Mouse (Mus musculus) kidney, embryonic 14.5 days (tissue): ENCODE data around the gene Adat2. TPM values are rescaled to one million over a fixed set of nuclear protein-coding genes. Genes with fewer than 3 reads are reported as not detected.
A peak's percentile ranks its signal among the peaks of the same experiment; 100 is the strongest.

Experiments used
- ATAC-seq: fragments of 200-750 bp; cut with Nextera tagmentation; 2 replicates; pipeline ENCODE4 v1.8.0; 2017; ENCODE audit warnings: moderate number of reproducible peaks, mild to moderate bottlenecking, moderate TSS enrichment, moderate library complexity; ENCODE audit not compliant: low FRiP score, low TSS enrichment
- H3K27ac ChIP-seq: fragments of 300-500 bp; sonication (generic); 2 replicates; pipeline ENCODE4 v1.5.1; 2014; ENCODE audit warnings: low read depth, mild to moderate bottlenecking, low read length, moderate library complexity, mixed read lengths
- H3K27me3 ChIP-seq: fragments of 300-500 bp; sonication (generic); 2 replicates; pipeline ENCODE4 v1.6.1; 2014; ENCODE audit warnings: mild to moderate bottlenecking, low read length; ENCODE audit not compliant: control insufficient read depth, insufficient read depth
- H3K36me3 ChIP-seq: fragments of 300-500 bp; sonication (generic); 2 replicates; pipeline ENCODE4 v1.6.1; 2014; ENCODE audit warnings: low read length, mixed read lengths; ENCODE audit not compliant: control insufficient read depth, insufficient read depth
- H3K4me1 ChIP-seq: fragments of 300-500 bp; sonication (generic); 2 replicates; pipeline ENCODE4 v1.6.1; 2014; ENCODE audit warnings: low read length, mixed read lengths; ENCODE audit not compliant: control insufficient read depth, insufficient read depth
- H3K4me2 ChIP-seq: fragments of 300-500 bp; sonication (generic); replicated peaks from 2 replicates; pipeline ENCODE4 v1.6.1; 2014; ENCODE audit warnings: low read depth, mild to moderate bottlenecking, low read length
- H3K4me3 ChIP-seq: fragments of 300-500 bp; sonication (generic); 2 replicates; pipeline ENCODE4 v1.5.1; 2014; ENCODE audit warnings: mild to moderate bottlenecking, low read length
- H3K9ac ChIP-seq: fragments of 300-500 bp; sonication (generic); 2 replicates; pipeline ENCODE4 v1.6.1; 2014; ENCODE audit warnings: low read depth, mild to moderate bottlenecking, low read length, moderate library complexity
- H3K9me3 ChIP-seq: fragments of 300-500 bp; sonication (generic); 2 replicates; pipeline ENCODE4 v1.6.1; 2016; ENCODE audit warnings: low read length; ENCODE audit not compliant: control insufficient read depth
- WGBS: fragments of 180-500 bp; shearing (Covaris S2); extraction: QIAGEN DNeasy Blood & Tissue Kit; methylation state at CpG from one replicate; pipeline ENCODE4 v1.1.7; 2014; 5-methylcytosine and 5-hydroxymethylcytosine counted together
- polyA plus RNA-seq: library from polyadenylated mRNA; unstranded; fragments of >200 nt; fragmentation: Nextera tagmentation; extraction: Ambion mirVana; gene quantifications from 2 replicates; pipeline ENCODE4 v1.2.1, GENCODE M21; 2014

The Adat2 gene
- polyA plus RNA-seq, 1 experiment from 2014 or later: 7.5 TPM

GRCm38 (mm10) chr10:13577123-13577522, 24.4 kb downstream of the Adat2 start:
- H3K27me3 ChIP-seq: no peaks in the 10 kb centered on the region
- H3K36me3 ChIP-seq: no peaks in the 10 kb centered on the region
- no peaks in the 10 kb centered on the region for H3K4me1 ChIP-seq
- H3K27ac ChIP-seq: no peak overlapping the region
- no peaks in the 10 kb centered on the region for H3K9me3 ChIP-seq
- no peak for ATAC-seq
- H3K4me3 ChIP-seq: no peak overlapping the region
- no peak overlapping the region for H3K9ac ChIP-seq
- 56% methylated on average over 7 of the region's 7 CpGs for WGBS
- no peak overlapping the region for H3K4me2 ChIP-seq

- Histone ChIP-seq H3K27me3 (no peaks in the 10 kb centered on the region), H3K9me3 (no peaks in the 10 kb centered on the region), H3K9ac (no peak overlapping the region), H3K27ac (no peak overlapping the region), H3K4me2 (no peak overlapping the region), H3K36me3 (no peaks in the 10 kb centered on the region), H3K4me1 (no peaks in the 10 kb centered on the region), H3K4me3 (no peak overlapping the region)
- ATAC-seq: no peak
- 70% methylated on average over 2 of the region's 2 CpGs for WGBS
These were observed 35.2 kb downstream of the Adat2 start for GRCm38 (mm10) chr10:13587914-13588313.

- H3K27ac ChIP-seq: no peak overlapping the region
- no peaks in the 10 kb centered on the region for H3K36me3 ChIP-seq
- no peak for ATAC-seq
- no peak overlapping the region for H3K4me2 ChIP-seq
- H3K9me3 ChIP-seq: no peaks in the 10 kb centered on the region
- WGBS: 93% methylated on average over 10 of the region's 10 CpGs
- H3K27me3 ChIP-seq: no peaks in the 10 kb centered on the region
- H3K9ac ChIP-seq: no peak overlapping the region
- H3K4me3 ChIP-seq: no peak overlapping the region
- H3K4me1 ChIP-seq: no peaks in the 10 kb centered on the region
These were observed 39.5 kb downstream of the Adat2 start for GRCm38 (mm10) chr10:13592196-13592595.

GRCm38 (mm10) chr10:13593529-13593928, 40.8 kb downstream of the Adat2 start:
- no peak overlapping the region for H3K9ac ChIP-seq
- no peaks in the 10 kb centered on the region for H3K27me3 ChIP-seq
- no peak for ATAC-seq
- no peaks in the 10 kb centered on the region for H3K36me3 ChIP-seq
- H3K9me3 ChIP-seq: no peaks in the 10 kb centered on the region
- WGBS: 90% methylated on average over 3 of the region's 3 CpGs
- H3K4me2 ChIP-seq: no peak overlapping the region
- no peak overlapping the region for H3K27ac ChIP-seq
- no peak overlapping the region for H3K4me3 ChIP-seq
- H3K4me1 ChIP-seq: no peaks in the 10 kb centered on the region

GRCm38 (mm10) chr10:13596073-13596472, 43.4 kb downstream of the Adat2 start:
- Histone ChIP-seq H3K9ac (no peak overlapping the region), H3K4me1 (no peaks in the 10 kb centered on the region), H3K4me2 (no peak overlapping the region), H3K27ac (no peak overlapping the region), H3K36me3 (no peaks in the 10 kb centered on the region), H3K9me3 (no peaks in the 10 kb centered on the region), H3K4me3 (no peak overlapping the region), H3K27me3 (no peaks in the 10 kb centered on the region)
- no peak for ATAC-seq
- WGBS: 80% methylated on average over 3 of the region's 3 CpGs

GRCm38 (mm10) chr10:13596866-13597265, 44.2 kb downstream of the Adat2 start:
- 49% methylated on average over 9 of the region's 9 CpGs for WGBS
- H3K27ac ChIP-seq: no peak overlapping the region
- H3K4me3 ChIP-seq: no peak overlapping the region
- H3K4me1 ChIP-seq: no peaks in the 10 kb centered on the region
- no peak overlapping the region for H3K9ac ChIP-seq
- H3K27me3 ChIP-seq: no peaks in the 10 kb centered on the region
- H3K36me3 ChIP-seq: no peaks in the 10 kb centered on the region
- ATAC-seq: peak; percentile 79
- H3K4me2 ChIP-seq: no peak overlapping the region
- no peaks in the 10 kb centered on the region for H3K9me3 ChIP-seq

GRCm38 (mm10) chr10:13597491-13597890, 44.8 kb downstream of the Adat2 start:
- 51% methylated on average over 8 of the region's 8 CpGs for WGBS
- Histone ChIP-seq H3K9me3 (no peaks in the 10 kb centered on the region), H3K4me1 (no peaks in the 10 kb centered on the region), H3K4me3 (no peak overlapping the region), H3K27me3 (no peaks in the 10 kb centered on the region), H3K4me2 (no peak overlapping the region), H3K27ac (no peak overlapping the region), H3K36me3 (no peaks in the 10 kb centered on the region), H3K9ac (no peak overlapping the region)
- no peak for ATAC-seq

- Histone ChIP-seq H3K27me3 (no peaks in the 10 kb centered on the region), H3K27ac (no peak overlapping the region), H3K36me3 (no peaks in the 10 kb centered on the region), H3K9me3 (no peaks in the 10 kb centered on the region), H3K4me1 (no peaks in the 10 kb centered on the region), H3K4me3 (no peak overlapping the region), H3K4me2 (no peak overlapping the region), H3K9ac (no peak overlapping the region)
- 63% methylated on average over 2 of the region's 2 CpGs for WGBS
- no peak for ATAC-seq
These were observed 48.2 kb downstream of the Adat2 start for GRCm38 (mm10) chr10:13600926-13601325.
